Mouse (Mus musculus): ENCODE results near the gene Zfp91. TPM values are rescaled to one million over a fixed set of nuclear protein-coding genes. Genes with fewer than 3 reads are reported as not detected.

The Zfp91 gene
- polyA plus RNA-seq, 1 experiment from 2014 or later = 13.2 TPM

DNA sequence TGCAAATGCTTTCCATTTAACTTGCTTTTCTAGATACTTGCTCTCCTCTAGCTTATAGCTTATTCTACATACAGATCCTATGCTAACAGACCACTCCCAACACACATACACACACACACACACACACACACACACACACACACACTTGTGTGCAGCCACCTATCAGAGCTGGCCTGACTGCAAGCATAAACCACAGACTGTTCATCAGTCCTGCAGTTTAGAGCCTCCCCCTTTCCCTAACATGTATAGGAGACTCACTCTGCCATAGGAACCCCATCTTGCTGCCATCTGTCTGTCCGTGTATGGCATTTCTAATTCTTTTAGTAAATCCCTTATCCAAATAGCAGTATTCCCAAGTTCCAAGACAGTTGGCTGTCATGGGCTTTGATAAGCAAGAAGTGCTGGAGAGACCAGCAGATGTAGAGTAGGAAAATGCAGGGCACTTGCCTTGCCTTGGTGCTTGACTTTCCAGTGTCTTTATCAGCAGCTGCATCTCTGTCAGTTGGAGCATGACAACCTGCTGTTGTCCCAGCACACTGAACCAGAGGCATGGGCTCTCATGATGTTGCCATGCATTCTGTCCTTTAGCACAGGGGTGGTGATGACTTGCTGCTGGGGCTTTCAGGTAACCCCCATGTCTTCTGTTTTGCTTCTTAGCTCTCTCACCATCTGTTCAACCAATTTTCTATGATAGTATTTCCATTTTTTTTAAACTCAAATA, 16.9 kb upstream of the Zfp91 start:
- no peaks in the 10 kb centered on the region for H3K36me3 ChIP-seq (ENCODE audit: control insufficient read depth, insufficient read depth, low read length)
- H3K27me3 ChIP-seq (ENCODE audit: control insufficient read depth, insufficient read depth, low read length) = no peaks in the 10 kb centered on the region
- WGBS = 59% methylated on average over 1 of the region's 1 CpGs
- ATAC-seq (ENCODE audit: low FRiP score) = no peak
- no peak overlapping the region for H3K4me2 ChIP-seq
- H3K9ac ChIP-seq (ENCODE audit: low read length) = no peak overlapping the region
- H3K9me3 ChIP-seq (ENCODE audit: control insufficient read depth, low read length) = no peaks in the 10 kb centered on the region
- no peaks in the 10 kb centered on the region for H3K4me1 ChIP-seq (ENCODE audit: control insufficient read depth, insufficient read depth, low read length)
- H3K27ac ChIP-seq (ENCODE audit: low read depth, low read length) = no peak overlapping the region
- no peak for DNase-seq (ENCODE audit: low spot score, missing footprints)
- no peak overlapping the region for H3K4me3 ChIP-seq (ENCODE audit: low read depth, low read length)

DNA sequence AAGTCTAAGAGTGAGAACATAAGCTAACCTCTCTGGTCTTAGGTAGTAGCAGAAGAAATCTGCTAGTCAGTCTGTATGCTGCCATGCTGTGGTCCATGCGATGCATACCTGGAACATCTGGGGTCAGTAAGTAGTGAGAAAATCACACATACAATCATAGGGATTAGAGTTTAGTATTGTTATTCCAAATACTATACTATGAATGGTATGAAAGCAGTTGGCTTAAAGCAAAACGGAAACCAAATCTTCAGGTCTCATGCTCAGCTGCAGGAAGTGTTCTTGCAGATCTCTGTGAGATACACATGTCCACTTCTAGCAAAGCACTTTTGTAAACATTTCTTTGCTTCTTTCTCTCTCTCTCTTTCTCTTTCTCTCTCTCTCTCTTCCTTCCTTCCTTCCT, 10.3 kb upstream of the Zfp91 start:
- 81% methylated on average over 2 of the region's 2 CpGs for WGBS
- H3K36me3 ChIP-seq (ENCODE audit: control insufficient read depth, insufficient read depth, low read length) = no peaks in the 10 kb centered on the region

DNA sequence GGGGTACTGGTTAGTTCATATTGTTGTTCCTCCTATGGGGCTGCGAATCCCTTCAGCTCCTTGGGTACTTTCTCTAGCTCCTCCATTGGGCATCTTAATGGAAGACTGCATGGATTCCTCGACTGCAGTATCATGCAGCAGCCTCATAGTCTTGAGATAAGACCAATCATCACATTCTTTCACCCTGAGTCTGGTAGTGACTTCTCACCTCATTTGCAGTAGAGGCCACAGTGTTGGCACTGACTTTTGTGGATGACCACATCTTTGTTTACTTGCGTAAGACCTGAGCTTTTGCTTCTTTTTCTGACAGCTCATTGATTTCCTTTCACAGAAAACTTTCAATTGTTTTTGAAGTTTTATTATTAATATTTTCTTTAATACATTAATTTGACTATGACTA, 9.8 kb upstream of the Zfp91 start:
- Histone ChIP-seq H3K27me3 (ENCODE audit: control insufficient read depth, insufficient read depth, low read length) (no peaks in the 10 kb centered on the region), H3K4me3 (ENCODE audit: low read depth, low read length) (no peak overlapping the region), H3K4me1 (ENCODE audit: control insufficient read depth, insufficient read depth, low read length) (no peaks in the 10 kb centered on the region), H3K9me3 (ENCODE audit: control insufficient read depth, low read length) (no peaks in the 10 kb centered on the region), H3K27ac (ENCODE audit: low read depth, low read length) (no peak overlapping the region), H3K4me2 (no peak overlapping the region), H3K9ac (ENCODE audit: low read length) (no peak overlapping the region), H3K36me3 (ENCODE audit: control insufficient read depth, insufficient read depth, low read length) (no peaks in the 10 kb centered on the region)
- ATAC-seq (ENCODE audit: low FRiP score) (no peak), DNase-seq (ENCODE audit: low spot score, missing footprints) (no peak)
- WGBS = 82% methylated on average over 3 of the region's 3 CpGs

More for the DNA sequence above, 10.3 kb upstream of the Zfp91 start:
- ATAC-seq (ENCODE audit: low FRiP score) (no peak), DNase-seq (ENCODE audit: low spot score, missing footprints) (no peak)
- H3K4me1 ChIP-seq (ENCODE audit: control insufficient read depth, insufficient read depth, low read length) = no peaks in the 10 kb centered on the region
- H3K9ac ChIP-seq (ENCODE audit: low read length) = no peak overlapping the region
- H3K9me3 ChIP-seq (ENCODE audit: control insufficient read depth, low read length) = no peaks in the 10 kb centered on the region
- H3K4me2 ChIP-seq = no peak overlapping the region
- H3K27me3 ChIP-seq (ENCODE audit: control insufficient read depth, insufficient read depth, low read length) = no peaks in the 10 kb centered on the region
- no peak overlapping the region for H3K27ac ChIP-seq (ENCODE audit: low read depth, low read length)
- H3K4me3 ChIP-seq (ENCODE audit: low read depth, low read length) = no peak overlapping the region

DNA sequence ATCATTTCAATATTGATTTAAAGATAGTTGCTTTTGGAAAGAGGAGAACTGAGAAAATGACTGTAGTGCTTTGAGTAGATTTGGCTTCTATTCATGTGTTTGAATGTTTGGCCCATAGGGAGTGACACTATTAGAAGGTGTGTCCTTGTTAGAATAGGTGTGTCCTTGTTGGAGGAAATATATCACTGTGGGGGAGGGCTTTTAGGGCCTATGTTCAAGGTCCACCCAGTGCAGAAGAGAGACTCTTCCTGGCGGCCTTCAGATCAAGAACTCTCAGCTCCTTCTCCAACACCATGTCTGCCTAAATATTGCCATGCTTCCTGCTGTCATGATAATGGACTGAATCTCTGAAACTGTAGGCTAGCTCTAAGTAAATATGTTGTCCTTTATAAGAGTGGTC, 8.3 kb upstream of the Zfp91 start:
- H3K27me3 ChIP-seq (ENCODE audit: control insufficient read depth, insufficient read depth, low read length) = no peaks in the 10 kb centered on the region
- H3K4me2 ChIP-seq = no peak overlapping the region
- H3K9ac ChIP-seq (ENCODE audit: low read length) = no peak overlapping the region
- 81% methylated on average over 1 of the region's 1 CpGs for WGBS
- H3K27ac ChIP-seq (ENCODE audit: low read depth, low read length) = no peak overlapping the region
- H3K4me1 ChIP-seq (ENCODE audit: control insufficient read depth, insufficient read depth, low read length) = no peaks in the 10 kb centered on the region
- no peaks in the 10 kb centered on the region for H3K9me3 ChIP-seq (ENCODE audit: control insufficient read depth, low read length)
- no peaks in the 10 kb centered on the region for H3K36me3 ChIP-seq (ENCODE audit: control insufficient read depth, insufficient read depth, low read length)
- DNase-seq (ENCODE audit: low spot score, missing footprints) = no peak
- no peak overlapping the region for H3K4me3 ChIP-seq (ENCODE audit: low read depth, low read length)
- ATAC-seq (ENCODE audit: low FRiP score) = no peak

DNA sequence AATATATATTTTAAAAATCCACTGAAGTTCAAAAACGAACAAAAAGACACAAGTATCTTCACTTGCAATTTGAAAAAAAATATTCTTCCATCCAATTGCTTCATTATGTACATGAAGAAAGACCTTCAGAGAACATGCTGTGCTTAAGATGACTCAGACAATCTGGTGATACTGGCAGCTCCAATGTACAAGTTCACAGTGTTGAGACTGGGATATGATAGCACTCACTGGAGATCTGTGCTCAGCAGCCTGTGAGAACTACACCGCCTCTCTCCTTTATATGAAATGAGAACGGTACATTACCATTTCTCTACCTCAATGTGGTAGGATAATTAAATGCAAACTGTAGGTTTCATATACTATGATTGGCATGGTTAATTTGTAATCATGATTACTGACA, 6.9 kb upstream of the Zfp91 start:
- H3K4me2 ChIP-seq = no peak overlapping the region
- 81% methylated on average over 3 of the region's 3 CpGs for WGBS
- no peak for ATAC-seq (ENCODE audit: low FRiP score)
- H3K9ac ChIP-seq (ENCODE audit: low read length) = no peak overlapping the region
- no peaks in the 10 kb centered on the region for H3K9me3 ChIP-seq (ENCODE audit: control insufficient read depth, low read length)
- H3K27me3 ChIP-seq (ENCODE audit: control insufficient read depth, insufficient read depth, low read length) = no peaks in the 10 kb centered on the region
- no peak overlapping the region for H3K4me3 ChIP-seq (ENCODE audit: low read depth, low read length)
- no peaks in the 10 kb centered on the region for H3K4me1 ChIP-seq (ENCODE audit: control insufficient read depth, insufficient read depth, low read length)
- no peak overlapping the region for H3K27ac ChIP-seq (ENCODE audit: low read depth, low read length)
- DNase-seq (ENCODE audit: low spot score, missing footprints) = no peak
- no peaks in the 10 kb centered on the region for H3K36me3 ChIP-seq (ENCODE audit: control insufficient read depth, insufficient read depth, low read length)

DNA sequence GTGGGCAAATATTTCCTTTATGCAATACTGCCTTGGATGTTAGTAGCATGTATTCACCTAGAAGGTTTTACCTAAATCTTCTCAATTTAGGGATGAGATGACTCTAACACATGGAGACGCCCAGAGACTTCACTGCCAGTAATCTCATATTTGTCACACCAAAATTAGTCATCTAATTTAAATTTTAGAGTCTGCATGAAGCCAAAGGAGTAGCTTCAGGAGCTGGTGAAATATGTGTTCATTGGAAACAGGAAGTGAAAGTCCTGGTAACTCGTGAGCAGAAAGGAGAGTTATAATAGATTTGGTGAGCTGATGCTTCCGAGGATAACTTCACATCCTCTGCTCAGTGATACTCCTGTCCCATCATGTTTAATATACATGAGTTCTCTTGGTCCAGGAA, 5.1 kb upstream of the Zfp91 start:
- H3K4me3 ChIP-seq (ENCODE audit: low read depth, low read length) = no peak overlapping the region
- no peaks in the 10 kb centered on the region for H3K27me3 ChIP-seq (ENCODE audit: control insufficient read depth, insufficient read depth, low read length)
- H3K4me1 ChIP-seq (ENCODE audit: control insufficient read depth, insufficient read depth, low read length) = no peaks in the 10 kb centered on the region
- H3K27ac ChIP-seq (ENCODE audit: low read depth, low read length) = no peak overlapping the region
- no peaks in the 10 kb centered on the region for H3K36me3 ChIP-seq (ENCODE audit: control insufficient read depth, insufficient read depth, low read length)
- 83% methylated on average over 3 of the region's 3 CpGs for WGBS
- no peak overlapping the region for H3K9ac ChIP-seq (ENCODE audit: low read length)
- no peak for DNase-seq (ENCODE audit: low spot score, missing footprints)
- H3K9me3 ChIP-seq (ENCODE audit: control insufficient read depth, low read length) = no peaks in the 10 kb centered on the region
- ATAC-seq (ENCODE audit: low FRiP score) = no peak
- no peak overlapping the region for H3K4me2 ChIP-seq

DNA sequence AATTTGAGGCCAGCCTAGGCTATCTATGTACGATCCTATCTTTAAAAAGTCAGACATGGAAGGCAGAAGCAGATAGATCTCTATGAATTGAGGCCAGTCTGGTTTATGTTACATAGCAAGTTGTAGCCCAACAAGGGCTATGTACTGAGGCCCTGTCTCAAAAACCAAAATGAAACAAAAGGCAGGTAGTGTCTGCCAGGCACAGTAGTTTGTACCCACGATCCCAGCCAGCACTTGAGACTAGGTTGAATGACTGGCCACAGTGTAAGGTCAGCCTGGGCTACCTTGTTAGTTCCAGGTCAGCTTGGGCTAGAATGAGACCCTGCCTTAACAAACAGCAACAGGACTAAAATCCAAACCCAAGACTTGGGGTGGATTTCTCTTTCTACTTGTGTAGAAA, 4.7 kb upstream of the Zfp91 start:
- no peaks in the 10 kb centered on the region for H3K4me1 ChIP-seq (ENCODE audit: control insufficient read depth, insufficient read depth, low read length)
- 85% methylated on average over 2 of the region's 2 CpGs for WGBS
- H3K9ac ChIP-seq (ENCODE audit: low read length) = no peak overlapping the region
- no peak overlapping the region for H3K4me2 ChIP-seq
- DNase-seq (ENCODE audit: low spot score, missing footprints) (no peak), ATAC-seq (ENCODE audit: low FRiP score) (no peak)
- H3K4me3 ChIP-seq (ENCODE audit: low read depth, low read length) = no peak overlapping the region
- no peaks in the 10 kb centered on the region for H3K36me3 ChIP-seq (ENCODE audit: control insufficient read depth, insufficient read depth, low read length)
- no peaks in the 10 kb centered on the region for H3K9me3 ChIP-seq (ENCODE audit: control insufficient read depth, low read length)
- H3K27ac ChIP-seq (ENCODE audit: low read depth, low read length) = no peak overlapping the region
- no peaks in the 10 kb centered on the region for H3K27me3 ChIP-seq (ENCODE audit: control insufficient read depth, insufficient read depth, low read length)

DNA sequence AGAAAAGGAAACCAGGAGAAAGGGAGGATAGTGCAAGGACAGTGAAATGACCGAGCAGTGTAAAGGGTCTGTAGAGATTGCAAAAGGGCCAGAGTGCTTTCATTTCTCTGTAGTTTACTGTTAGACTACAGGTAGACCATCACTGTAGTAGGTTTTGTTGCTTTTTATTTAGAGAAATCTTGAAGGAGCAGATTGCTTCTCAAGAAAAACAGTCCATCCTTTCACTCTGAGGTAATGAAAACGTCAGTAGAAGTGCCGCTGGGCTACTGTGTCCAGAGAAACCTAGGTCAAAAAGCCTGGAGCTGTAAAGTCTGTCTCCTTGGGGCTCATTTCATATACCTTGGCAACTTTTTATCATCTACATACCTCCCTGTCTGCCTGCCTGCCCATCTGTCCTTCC, 3.2 kb upstream of the Zfp91 start:
- Histone ChIP-seq H3K27ac (ENCODE audit: low read depth, low read length) (no peak overlapping the region), H3K4me1 (ENCODE audit: control insufficient read depth, insufficient read depth, low read length) (no peaks in the 10 kb centered on the region), H3K4me2 (no peak overlapping the region), H3K9ac (ENCODE audit: low read length) (no peak overlapping the region), H3K4me3 (ENCODE audit: low read depth, low read length) (no peak overlapping the region), H3K27me3 (ENCODE audit: control insufficient read depth, insufficient read depth, low read length) (no peaks in the 10 kb centered on the region), H3K36me3 (ENCODE audit: control insufficient read depth, insufficient read depth, low read length) (no peaks in the 10 kb centered on the region), H3K9me3 (ENCODE audit: control insufficient read depth, low read length) (no peaks in the 10 kb centered on the region)
- ATAC-seq (ENCODE audit: low FRiP score) (no peak), DNase-seq (ENCODE audit: low spot score, missing footprints) (no peak)
- WGBS = 89% methylated on average over 3 of the region's 3 CpGs

DNA sequence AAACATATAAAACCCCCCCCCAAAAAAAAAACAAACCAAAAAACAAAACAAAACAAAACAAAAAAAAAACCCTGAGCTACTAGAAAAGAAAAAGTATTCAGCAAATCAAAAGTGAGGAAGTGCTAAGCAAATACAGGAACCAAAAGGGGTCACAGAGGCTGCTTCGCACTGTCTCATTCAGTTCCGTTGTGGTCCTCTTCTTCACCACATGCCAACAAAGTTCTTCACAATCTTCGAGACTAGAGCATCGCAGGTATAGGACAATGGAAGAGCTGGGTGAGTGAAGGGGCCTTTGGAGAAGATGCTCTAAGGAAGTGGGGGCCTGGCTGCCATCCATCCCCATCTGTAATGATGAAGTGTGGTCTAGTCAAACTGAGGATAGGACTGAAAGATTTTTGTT, 2.5 kb upstream of the Zfp91 start:
- WGBS = 85% methylated on average over 4 of the region's 4 CpGs
- Histone ChIP-seq H3K4me3 (ENCODE audit: low read depth, low read length) (no peak overlapping the region), H3K4me1 (ENCODE audit: control insufficient read depth, insufficient read depth, low read length) (no peaks in the 10 kb centered on the region), H3K4me2 (no peak overlapping the region), H3K9me3 (ENCODE audit: control insufficient read depth, low read length) (no peaks in the 10 kb centered on the region), H3K36me3 (ENCODE audit: control insufficient read depth, insufficient read depth, low read length) (no peaks in the 10 kb centered on the region), H3K27ac (ENCODE audit: low read depth, low read length) (no peak overlapping the region), H3K27me3 (ENCODE audit: control insufficient read depth, insufficient read depth, low read length) (no peaks in the 10 kb centered on the region), H3K9ac (ENCODE audit: low read length) (no peak overlapping the region)
- DNase-seq (ENCODE audit: low spot score, missing footprints) = no peak
- ATAC-seq (ENCODE audit: low FRiP score) = no peak
